Mouse (Mus musculus) granulocyte monocyte progenitor cell, adult 5-6 weeks (primary cell): ENCODE measurements around the gene Dctn2. TPM values are rescaled to one million over a fixed set of nuclear protein-coding genes. Genes with fewer than 3 reads are reported as not detected.
"Not testable (repeated sequence)": the region's sequence is repeated elsewhere in the genome, so short reads cannot be mapped to it uniquely, and the experiment has no call there.

ENCODE experiments used
- ATAC-seq: replicated peaks from 2 replicates; pipeline ENCODE4 v1.8.0; 2016; ENCODE audit warnings: mild to moderate bottlenecking, moderate TSS enrichment, inconsistent platforms; ENCODE audit not compliant: poor library complexity, severe bottlenecking
- total RNA-seq, 2 experiments: library from RNA; stranded (forward) in 1 of 2; stranded (reverse) in 1 of 2; fragments of 200-712, 200-1000 nt in 1 of 2; fragments of >200 nt in 1 of 2; fragmentation: Nextera tagmentation in 1 of 2; gene quantifications; 2 replicates each; pipeline ENCODE4 v1.2.3; 2014 to 2017

The Dctn2 gene
- total RNA-seq, 2 experiments from 2014 or later = 62.3 to 83.9 TPM

- ATAC-seq = peak; percentile 78
Observed at GRCm38 (mm10) chr10:127311476-127312355, 45.5 kb downstream of the Dctn2 start, which contains the start of gene Mars. Gene Mars (minus strand): TSS chr10:127311786.

GRCm38 (mm10) chr10:127312356-127312676 lies 46.1 kb downstream of the Dctn2 start:
- ATAC-seq = peak; percentile 60

- ATAC-seq = peak; percentile 28
Observed at GRCm38 (mm10) chr10:127312858-127313257, 46.7 kb downstream of the Dctn2 start.

GRCm38 (mm10) chr10:127313516-127313915 lies 47.3 kb downstream of the Dctn2 start:
- not testable (repeated sequence) for ATAC-seq

- not testable (repeated sequence) for ATAC-seq
Observed at GRCm38 (mm10) chr10:127314950-127315349, 48.8 kb downstream of the Dctn2 start.

- no peak for ATAC-seq
Observed at GRCm38 (mm10) chr10:127317277-127317676, 51.1 kb downstream of the Dctn2 start.

- ATAC-seq = peak; percentile 72
Observed at GRCm38 (mm10) chr10:127318009-127318408, 51.8 kb downstream of the Dctn2 start.

- no peak for ATAC-seq
Observed at GRCm38 (mm10) chr10:127319969-127320368, 53.8 kb downstream of the Dctn2 start.

GRCm38 (mm10) chr10:127321621-127322020 lies 55.5 kb downstream of the Dctn2 start, which contains the start of gene Arhgap9:
Gene Arhgap9 (plus strand): TSS chr10:127321964.
- ATAC-seq = no peak

- ATAC-seq = no peak
Observed at GRCm38 (mm10) chr10:127322178-127322577, 56.0 kb downstream of the Dctn2 start.

GRCm38 (mm10) chr10:127322669-127323068 lies 56.5 kb downstream of the Dctn2 start:
- ATAC-seq = no peak

- ATAC-seq = peak; percentile 77
Observed at GRCm38 (mm10) chr10:127323131-127323855, 57.1 kb downstream of the Dctn2 start.

- ATAC-seq = peak; percentile 67
Observed at GRCm38 (mm10) chr10:127324495-127324894, 58.3 kb downstream of the Dctn2 start.

GRCm38 (mm10) chr10:127325454-127326016 lies 59.4 kb downstream of the Dctn2 start:
- peak; percentile 25 for ATAC-seq

- 0 out of 2 replicates have a peak, but pooled peaks have one; percentile 9 for ATAC-seq
Observed at GRCm38 (mm10) chr10:127326017-127326801, 60.0 kb downstream of the Dctn2 start.

GRCm38 (mm10) chr10:127326828-127327227 lies 60.7 kb downstream of the Dctn2 start:
- no peak for ATAC-seq

- ATAC-seq = no peak
Observed at GRCm38 (mm10) chr10:127327461-127328145, 61.4 kb downstream of the Dctn2 start.

GRCm38 (mm10) chr10:127330212-127330611 lies 64.0 kb downstream of the Dctn2 start:
- ATAC-seq = no peak
